Mouse (Mus musculus) embryonic facial prominence, embryonic 14.5 days (tissue): ENCODE data around the gene Apoa1. TPM values are rescaled to one million over a fixed set of nuclear protein-coding genes. Genes with fewer than 3 reads are reported as not detected.

Source experiments
- ATAC-seq: fragments of 200-750 bp; cut with Nextera tagmentation; 2 replicates; pipeline ENCODE4 v1.8.0; 2017; ENCODE audit warnings: low read depth, moderate number of reproducible peaks, moderate TSS enrichment
- DNase-seq: peaks from one replicate; pipeline ENCODE4 v3.0.0-alpha.2; 2015; ENCODE audit warnings: low spot score
- H3K27ac ChIP-seq: fragments of 300-500 bp; sonication (generic); replicated peaks from 2 replicates; pipeline ENCODE4 v1.5.1; 2014; ENCODE audit warnings: low read depth, mild to moderate bottlenecking, low read length, moderate library complexity
- H3K27me3 ChIP-seq: fragments of 300-500 bp; sonication (generic); replicated peaks from 2 replicates; pipeline ENCODE4 v1.6.1; 2014; ENCODE audit warnings: low read length; ENCODE audit not compliant: control insufficient read depth, insufficient read depth
- H3K36me3 ChIP-seq: fragments of 300-500 bp; sonication (generic); 2 replicates; pipeline ENCODE4 v1.6.1; 2014; ENCODE audit warnings: low read length, mixed read lengths; ENCODE audit not compliant: control insufficient read depth, insufficient read depth
- H3K4me1 ChIP-seq: fragments of 300-500 bp; sonication (generic); 2 replicates; pipeline ENCODE4 v1.6.1; 2014; ENCODE audit warnings: antibody characterized with exemption, low read length; ENCODE audit not compliant: control insufficient read depth, insufficient read depth
- H3K4me2 ChIP-seq: fragments of 300-500 bp; sonication (generic); 2 replicates; pipeline ENCODE4 v1.6.1; 2014; ENCODE audit warnings: low read depth, mild to moderate bottlenecking, low read length, moderate library complexity, mixed read lengths
- H3K4me3 ChIP-seq: fragments of 300-500 bp; sonication (generic); 2 replicates; pipeline ENCODE4 v1.5.1; 2014; ENCODE audit warnings: low read depth, mild to moderate bottlenecking, low read length
- H3K9ac ChIP-seq: fragments of 300-500 bp; sonication (generic); 2 replicates; pipeline ENCODE4 v1.6.1; 2014; ENCODE audit warnings: low read depth, mild to moderate bottlenecking, low read length, moderate library complexity, mixed read lengths
- H3K9me3 ChIP-seq: fragments of 300-500 bp; sonication (generic); 2 replicates; pipeline ENCODE4 v1.6.1; 2016; ENCODE audit warnings: low read length; ENCODE audit not compliant: control insufficient read depth
- WGBS: fragments of 180-500 bp; shearing (Covaris S2); extraction: QIAGEN DNeasy Blood & Tissue Kit; methylation state at CpG from one replicate; pipeline ENCODE4 v1.1.7; 2014; 5-methylcytosine and 5-hydroxymethylcytosine counted together
- polyA plus RNA-seq: library from polyadenylated mRNA; unstranded; fragments of >200 nt; fragmentation: Nextera tagmentation; extraction: Ambion mirVana; gene quantifications from 2 replicates; pipeline ENCODE4 v1.2.1, GENCODE M21; 2014

Apoa1 gene
- polyA plus RNA-seq, 1 experiment from 2014 or later = 0.71 TPM

- H3K4me1 ChIP-seq = no peaks in the 10 kb centered on the region
- no peaks in the 10 kb centered on the region for H3K9me3 ChIP-seq
- no peaks in the 10 kb centered on the region for H3K27me3 ChIP-seq
- 87% methylated on average over 6 of the region's 6 CpGs for WGBS
- ATAC-seq (no peak), DNase-seq (no peak)
- no peak overlapping the region for H3K27ac ChIP-seq
- no peak overlapping the region for H3K9ac ChIP-seq
- no peak overlapping the region for H3K4me3 ChIP-seq
- H3K4me2 ChIP-seq = no peak overlapping the region
- peaks cover 36% of the 10 kb centered on the region for H3K36me3 ChIP-seq
These were observed 5.3 kb upstream of the Apoa1 start for GRCm38 (mm10) chr9:46223090-46223489.

- Histone ChIP-seq H3K9ac (no peak overlapping the region), H3K4me2 (no peak overlapping the region), H3K4me1 (no peaks in the 10 kb centered on the region), H3K4me3 (no peak overlapping the region), H3K27me3 (no peaks in the 10 kb centered on the region), H3K9me3 (no peaks in the 10 kb centered on the region), H3K27ac (no peak overlapping the region), H3K36me3 (peaks cover 36% of the 10 kb centered on the region)
- ATAC-seq = no peak
- DNase-seq = no peak
- WGBS = 86% methylated on average over 3 of the region's 3 CpGs
These were observed 4.3 kb upstream of the Apoa1 start for GRCm38 (mm10) chr9:46224101-46224500.

- Histone ChIP-seq H3K4me2 (no peak overlapping the region), H3K4me3 (no peak overlapping the region), H3K27me3 (no peaks in the 10 kb centered on the region), H3K4me1 (0 out of 2 replicates have a peak, but pooled peaks cover 3% of the 10 kb centered on the region), H3K36me3 (peaks cover 31% of the 10 kb centered on the region), H3K9me3 (no peaks in the 10 kb centered on the region), H3K9ac (no peak overlapping the region), H3K27ac (no peak overlapping the region)
- 67% methylated on average over 5 of the region's 5 CpGs for WGBS
- ATAC-seq (no peak), DNase-seq (no peak)
These were observed 3.3 kb upstream of the Apoa1 start for GRCm38 (mm10) chr9:46224945-46225660.

- DNase-seq = no peak
- H3K9ac ChIP-seq = no peak overlapping the region
- 95% methylated on average over 3 of the region's 3 CpGs for WGBS
These were observed 1.2 kb upstream of the Apoa1 start for GRCm38 (mm10) chr9:46227064-46227614.

GRCm38 (mm10) chr9:46229573-46230449, 1.4 kb downstream of the Apoa1 start:
- DNase-seq = peak; percentile 95
- no peaks in the 10 kb centered on the region for H3K9me3 ChIP-seq
- ATAC-seq = peak; percentile 96
- 15% methylated on average over 35 of the region's 37 CpGs for WGBS
- H3K27me3 ChIP-seq = no peaks in the 10 kb centered on the region
- no peak overlapping the region for H3K27ac ChIP-seq
- 0 out of 2 replicates have a peak, but pooled peaks cover 3% of the 10 kb centered on the region for H3K4me1 ChIP-seq
- peak overlapping the region; percentile 44 for H3K4me3 ChIP-seq
- H3K36me3 ChIP-seq = no peaks in the 10 kb centered on the region
- peak overlapping the region; percentile 80 for H3K4me2 ChIP-seq
- H3K9ac ChIP-seq = peak overlapping the region; percentile 66

More at GRCm38 (mm10) chr9:46227064-46227614, 1.2 kb upstream of the Apoa1 start:
- H3K27me3 ChIP-seq = no peaks in the 10 kb centered on the region
- no peaks in the 10 kb centered on the region for H3K9me3 ChIP-seq
- H3K4me3 ChIP-seq = no peak overlapping the region
- H3K27ac ChIP-seq = no peak overlapping the region
- no peak overlapping the region for H3K4me2 ChIP-seq
- peaks cover 12% of the 10 kb centered on the region for H3K36me3 ChIP-seq
- no peak for ATAC-seq
- H3K4me1 ChIP-seq = 0 out of 2 replicates have a peak, but pooled peaks cover 3% of the 10 kb centered on the region

GRCm38 (mm10) chr9:46230450-46230975, 2.1 kb downstream of the Apoa1 start:
- 0 out of 2 replicates have a peak, but pooled peaks cover 3% of the 10 kb centered on the region for H3K4me1 ChIP-seq
- no peaks in the 10 kb centered on the region for H3K9me3 ChIP-seq
- H3K4me2 ChIP-seq = peak overlapping the region; percentile 80
- peak overlapping the region; percentile 66 for H3K9ac ChIP-seq
- no peak overlapping the region for H3K27ac ChIP-seq
- ATAC-seq (peak; percentile 13; the same call in 1 of the 2 replicates), DNase-seq (no peak)
- WGBS = 22% methylated on average over 13 of the region's 13 CpGs
- peak overlapping the region; percentile 44 for H3K4me3 ChIP-seq
- H3K36me3 ChIP-seq = no peaks in the 10 kb centered on the region
- H3K27me3 ChIP-seq = no peaks in the 10 kb centered on the region

GRCm38 (mm10) chr9:46235196-46235595, 6.8 kb downstream of the Apoa1 start:
- no peaks in the 10 kb centered on the region for H3K9me3 ChIP-seq
- DNase-seq = no peak
- H3K4me3 ChIP-seq = no peak overlapping the region
- no peaks in the 10 kb centered on the region for H3K27me3 ChIP-seq
- H3K4me2 ChIP-seq = no peak overlapping the region
- no peaks in the 10 kb centered on the region for H3K36me3 ChIP-seq
- ATAC-seq = no peak
- no peaks in the 10 kb centered on the region for H3K4me1 ChIP-seq
- WGBS = 85% methylated on average over 6 of the region's 6 CpGs
- no peak overlapping the region for H3K27ac ChIP-seq
- H3K9ac ChIP-seq = no peak overlapping the region

GRCm38 (mm10) chr9:46235596-46235648, 7.0 kb downstream of the Apoa1 start, which contains the start of gene Apoc3:
Apoc3 (minus strand) TSS chr9:46235636.
- Histone ChIP-seq H3K36me3 (no peaks in the 10 kb centered on the region), H3K9me3 (no peaks in the 10 kb centered on the region), H3K27me3 (no peaks in the 10 kb centered on the region), H3K4me3 (no peak within 1 kb of the TSS), H3K9ac (no peak within 1 kb of the TSS), H3K4me1 (no peaks in the 10 kb centered on the region), H3K4me2 (no peak within 1 kb of the TSS), H3K27ac (no peak within 1 kb of the TSS)
- ATAC-seq = no peak
- DNase-seq = no peak
